Mouse (Mus musculus): Measurements from ENCODE around the gene Ptpn18. TPM values are rescaled to one million over a fixed set of nuclear protein-coding genes. Genes with fewer than 3 reads are reported as not detected.
"Not testable (repeated sequence)": the region's sequence is repeated elsewhere in the genome, so short reads cannot be mapped to it uniquely, and the experiment has no call there.

Gene Ptpn18
- polyA plus RNA-seq, 1 experiment from 2014 or later: 1.6 TPM

- Histone ChIP-seq H3K4me1 (ENCODE audit: control insufficient read depth, insufficient read depth, low read length) (no peaks in the 10 kb centered on the region), H3K4me2 (ENCODE audit: low read depth, low read length) (no peak overlapping the region), H3K27ac (ENCODE audit: low read depth, low read length) (no peak overlapping the region), H3K9me3 (ENCODE audit: control insufficient read depth, low read length) (no peaks in the 10 kb centered on the region), H3K36me3 (ENCODE audit: control insufficient read depth, insufficient read depth, low read length) (no peaks in the 10 kb centered on the region), H3K9ac (replicated peaks; ENCODE audit: low read depth, low read length) (no peak overlapping the region), H3K27me3 (ENCODE audit: control insufficient read depth, insufficient read depth, low read length) (no peaks in the 10 kb centered on the region), H3K4me3 (ENCODE audit: low read depth, low read length) (no peak overlapping the region)
- no peak for ATAC-seq (ENCODE audit: low read depth)
- WGBS: 30% methylated on average over 3 of the region's 3 CpGs
Observed at GRCm38 (mm10) chr1:34502991-34503390, 43.4 kb downstream of the Ptpn18 start.

- WGBS: 72% methylated on average over 7 of the region's 7 CpGs
- H3K4me2 ChIP-seq (ENCODE audit: low read depth, low read length): no peak overlapping the region
- H3K27me3 ChIP-seq (ENCODE audit: control insufficient read depth, insufficient read depth, low read length): no peaks in the 10 kb centered on the region
Observed at GRCm38 (mm10) chr1:34505307-34505706, 45.7 kb downstream of the Ptpn18 start.

GRCm38 (mm10) chr1:34505970-34506551 is 46.5 kb downstream of the Ptpn18 start:
- H3K4me1 ChIP-seq (ENCODE audit: control insufficient read depth, insufficient read depth, low read length): no peaks in the 10 kb centered on the region
- no peak overlapping the region for H3K4me3 ChIP-seq (ENCODE audit: low read depth, low read length)
- no peak overlapping the region for H3K9ac ChIP-seq (replicated peaks; ENCODE audit: low read depth, low read length)
- ATAC-seq (ENCODE audit: low read depth): no peak
- H3K9me3 ChIP-seq (ENCODE audit: control insufficient read depth, low read length): no peaks in the 10 kb centered on the region
- WGBS: 84% methylated on average over 4 of the region's 4 CpGs
- H3K27ac ChIP-seq (ENCODE audit: low read depth, low read length): no peak overlapping the region
- H3K36me3 ChIP-seq (ENCODE audit: control insufficient read depth, insufficient read depth, low read length): no peaks in the 10 kb centered on the region
- H3K4me2 ChIP-seq (ENCODE audit: low read depth, low read length): no peak overlapping the region
- H3K27me3 ChIP-seq (ENCODE audit: control insufficient read depth, insufficient read depth, low read length): no peaks in the 10 kb centered on the region

More at GRCm38 (mm10) chr1:34505307-34505706, 45.7 kb downstream of the Ptpn18 start:
- no peaks in the 10 kb centered on the region for H3K4me1 ChIP-seq (ENCODE audit: control insufficient read depth, insufficient read depth, low read length)
- H3K9ac ChIP-seq (replicated peaks; ENCODE audit: low read depth, low read length): no peak overlapping the region
- H3K36me3 ChIP-seq (ENCODE audit: control insufficient read depth, insufficient read depth, low read length): no peaks in the 10 kb centered on the region
- no peak overlapping the region for H3K4me3 ChIP-seq (ENCODE audit: low read depth, low read length)
- no peak for ATAC-seq (ENCODE audit: low read depth)
- H3K27ac ChIP-seq (ENCODE audit: low read depth, low read length): no peak overlapping the region
- no peaks in the 10 kb centered on the region for H3K9me3 ChIP-seq (ENCODE audit: control insufficient read depth, low read length)

- no peaks in the 10 kb centered on the region for H3K27me3 ChIP-seq (ENCODE audit: control insufficient read depth, insufficient read depth, low read length)
- H3K9ac ChIP-seq (replicated peaks; ENCODE audit: low read depth, low read length): no peak overlapping the region
- H3K4me2 ChIP-seq (ENCODE audit: low read depth, low read length): no peak overlapping the region
- no peaks in the 10 kb centered on the region for H3K9me3 ChIP-seq (ENCODE audit: control insufficient read depth, low read length)
- ATAC-seq (ENCODE audit: low read depth): no peak
- H3K27ac ChIP-seq (ENCODE audit: low read depth, low read length): no peak overlapping the region
- WGBS: 71% methylated on average over 3 of the region's 3 CpGs
- H3K4me1 ChIP-seq (ENCODE audit: control insufficient read depth, insufficient read depth, low read length): no peaks in the 10 kb centered on the region
- H3K4me3 ChIP-seq (ENCODE audit: low read depth, low read length): no peak overlapping the region
- H3K36me3 ChIP-seq (ENCODE audit: control insufficient read depth, insufficient read depth, low read length): no peaks in the 10 kb centered on the region
Observed at GRCm38 (mm10) chr1:34507986-34508385, 48.4 kb downstream of the Ptpn18 start.

GRCm38 (mm10) chr1:34510575-34510981 is 51.0 kb downstream of the Ptpn18 start:
- H3K9ac ChIP-seq (replicated peaks; ENCODE audit: low read depth, low read length): no peak overlapping the region
- no peak overlapping the region for H3K4me2 ChIP-seq (ENCODE audit: low read depth, low read length)
- H3K4me1 ChIP-seq (ENCODE audit: control insufficient read depth, insufficient read depth, low read length): no peaks in the 10 kb centered on the region
- H3K9me3 ChIP-seq (ENCODE audit: control insufficient read depth, low read length): no peaks in the 10 kb centered on the region
- H3K4me3 ChIP-seq (ENCODE audit: low read depth, low read length): no peak overlapping the region
- no peaks in the 10 kb centered on the region for H3K27me3 ChIP-seq (ENCODE audit: control insufficient read depth, insufficient read depth, low read length)
- ATAC-seq (ENCODE audit: low read depth): no peak
- WGBS: 10% methylated on average over 7 of the region's 7 CpGs
- no peak overlapping the region for H3K27ac ChIP-seq (ENCODE audit: low read depth, low read length)
- H3K36me3 ChIP-seq (ENCODE audit: control insufficient read depth, insufficient read depth, low read length): no peaks in the 10 kb centered on the region

GRCm38 (mm10) chr1:34511027-34511426 is 51.5 kb downstream of the Ptpn18 start:
- Histone ChIP-seq H3K27ac (ENCODE audit: low read depth, low read length) (no peak overlapping the region), H3K9me3 (ENCODE audit: control insufficient read depth, low read length) (no peaks in the 10 kb centered on the region), H3K4me3 (ENCODE audit: low read depth, low read length) (no peak overlapping the region), H3K9ac (replicated peaks; ENCODE audit: low read depth, low read length) (no peak overlapping the region), H3K4me2 (ENCODE audit: low read depth, low read length) (no peak overlapping the region), H3K36me3 (ENCODE audit: control insufficient read depth, insufficient read depth, low read length) (no peaks in the 10 kb centered on the region), H3K27me3 (ENCODE audit: control insufficient read depth, insufficient read depth, low read length) (no peaks in the 10 kb centered on the region), H3K4me1 (ENCODE audit: control insufficient read depth, insufficient read depth, low read length) (no peaks in the 10 kb centered on the region)
- ATAC-seq (ENCODE audit: low read depth): no peak
- WGBS: 2% methylated on average over 3 of the region's 3 CpGs

GRCm38 (mm10) chr1:34513068-34513467 is 53.5 kb downstream of the Ptpn18 start:
- Histone ChIP-seq H3K9ac (replicated peaks; ENCODE audit: low read depth, low read length) (no peak overlapping the region), H3K4me1 (ENCODE audit: control insufficient read depth, insufficient read depth, low read length) (no peaks in the 10 kb centered on the region), H3K9me3 (ENCODE audit: control insufficient read depth, low read length) (no peaks in the 10 kb centered on the region), H3K4me3 (ENCODE audit: low read depth, low read length) (no peak overlapping the region), H3K36me3 (ENCODE audit: control insufficient read depth, insufficient read depth, low read length) (no peaks in the 10 kb centered on the region), H3K27me3 (ENCODE audit: control insufficient read depth, insufficient read depth, low read length) (no peaks in the 10 kb centered on the region), H3K27ac (ENCODE audit: low read depth, low read length) (no peak overlapping the region), H3K4me2 (ENCODE audit: low read depth, low read length) (no peak overlapping the region)
- WGBS: 79% methylated on average over 4 of the region's 4 CpGs
- no peak for ATAC-seq (ENCODE audit: low read depth)

GRCm38 (mm10) chr1:34516595-34516994 is 57.0 kb downstream of the Ptpn18 start:
- Histone ChIP-seq H3K9me3 (ENCODE audit: control insufficient read depth, low read length) (no peaks in the 10 kb centered on the region), H3K27ac (ENCODE audit: low read depth, low read length) (no peak overlapping the region), H3K4me1 (ENCODE audit: control insufficient read depth, insufficient read depth, low read length) (no peaks in the 10 kb centered on the region), H3K4me2 (ENCODE audit: low read depth, low read length) (no peak overlapping the region), H3K36me3 (ENCODE audit: control insufficient read depth, insufficient read depth, low read length) (no peaks in the 10 kb centered on the region), H3K27me3 (ENCODE audit: control insufficient read depth, insufficient read depth, low read length) (no peaks in the 10 kb centered on the region), H3K4me3 (ENCODE audit: low read depth, low read length) (no peak overlapping the region), H3K9ac (replicated peaks; ENCODE audit: low read depth, low read length) (no peak overlapping the region)
- WGBS: 51% methylated on average over 5 of the region's 5 CpGs
- ATAC-seq (ENCODE audit: low read depth): no peak

- H3K27me3 ChIP-seq (ENCODE audit: control insufficient read depth, insufficient read depth, low read length); H3K4me3 ChIP-seq (ENCODE audit: low read depth, low read length); H3K36me3 ChIP-seq (ENCODE audit: control insufficient read depth, insufficient read depth, low read length); H3K27ac ChIP-seq (ENCODE audit: low read depth, low read length); H3K9ac ChIP-seq (replicated peaks; ENCODE audit: low read depth, low read length); H3K4me2 ChIP-seq (ENCODE audit: low read depth, low read length); H3K9me3 ChIP-seq (ENCODE audit: control insufficient read depth, low read length); ATAC-seq (ENCODE audit: low read depth); H3K4me1 ChIP-seq (ENCODE audit: control insufficient read depth, insufficient read depth, low read length): not testable (repeated sequence)
- 71% methylated on average over 6 of the region's 6 CpGs for WGBS
Observed at GRCm38 (mm10) chr1:34517297-34517696, 57.7 kb downstream of the Ptpn18 start.

Measured in neural tube, embryonic 14.5 days (tissue).